ENCODE assay signal across 29 mouse cellular contexts in the genomic region with DNA sequence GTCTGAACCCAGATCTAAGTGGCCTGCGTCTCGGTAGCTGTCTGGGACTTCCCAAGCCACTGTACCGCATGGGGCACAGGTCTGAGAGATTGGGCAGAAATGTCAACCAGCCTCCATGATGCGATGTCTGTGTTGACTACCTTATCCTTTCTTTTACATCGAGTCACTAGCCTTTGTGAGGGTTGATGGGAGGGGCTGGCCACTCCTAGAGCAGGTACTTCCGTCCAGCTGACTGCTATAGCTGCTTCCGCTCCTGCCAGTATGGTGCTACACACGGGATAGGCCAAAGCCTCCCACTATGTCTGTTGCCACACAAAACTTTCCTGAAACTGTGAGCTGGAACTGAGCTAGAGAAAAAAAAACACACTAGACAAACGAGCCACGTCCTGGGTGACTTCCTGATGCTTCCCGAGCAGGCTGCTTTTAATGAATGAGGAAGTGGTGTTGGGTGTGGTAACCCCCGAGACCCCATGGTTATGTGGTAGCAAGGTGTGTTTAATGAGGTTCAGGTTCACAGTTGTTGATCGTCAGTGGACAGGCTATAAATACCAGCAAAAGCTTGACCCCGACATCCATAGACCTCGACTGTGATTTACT. TPM values are rescaled to one million over a fixed set of nuclear protein-coding genes. Genes with fewer than 3 reads are reported as not detected.
A peak's percentile ranks its signal among the peaks of the same experiment; 100 is the strongest.
DNase-seq lines count a peak whose midpoint lies in the region; ATAC-seq and TF ChIP-seq lines count a peak whose summit lies in the region.
"Had no signal": no experiment of that assay in that cellular context is flagged by ENCODE, and none has a peak within 500 bp of the region (broad histone marks: within the 10 kb centered on the region; RNA-seq: fewer than 3 reads in every experiment).

No protein-coding gene starts in this region.

- H3K4me3 ChIP-seq in midbrain, embryonic 11.5 days (ENCODE audit: low read depth, low read length): no peak overlapping the region
- H3K4me3 ChIP-seq in midbrain, embryonic 10.5 days: no peak overlapping the region
- H3K4me3 ChIP-seq in CH12.LX (replicated peaks in 1 of 3; ENCODE audit: low read depth in 2 of 3, low read length in 2 of 3, poor library complexity in 1 of 3): no peak overlapping the region
- H3K4me3 ChIP-seq in stomach, embryonic 15.5 days (replicated peaks): no peak overlapping the region
- no peak overlapping the region for H3K4me3 ChIP-seq in hindbrain, embryonic 10.5 days
- H3K4me3 ChIP-seq in midbrain, embryonic 15.5 days: no peak overlapping the region
- H3K4me3 ChIP-seq in hindbrain, embryonic 14.5 days (replicated peaks; ENCODE audit: low read length): no peak overlapping the region
- H3K4me3 ChIP-seq: embryonic facial prominence, embryonic 10.5 days; heart, embryonic 10.5 days; layer of hippocampus, adult 2 months; limb, embryonic 13.5 days; liver, embryonic 12.5 days; midbrain, embryonic 13.5 days; neural tube, embryonic 12.5 days had no signal

- no peak overlapping the region for H3K4me2 ChIP-seq in midbrain, embryonic 11.5 days
- H3K4me2 ChIP-seq in CH12.LX (ENCODE audit: insufficient read depth, low read depth, poor library complexity, severe bottlenecking): 0 out of 2 replicates have a peak overlapping the region, but pooled peaks have one; percentile 0
- no peak overlapping the region for H3K4me2 ChIP-seq in stomach, embryonic 15.5 days
- H3K4me2 ChIP-seq in midbrain, embryonic 15.5 days: no peak overlapping the region
- no peak overlapping the region for H3K4me2 ChIP-seq in hindbrain, embryonic 14.5 days (replicated peaks)
- H3K4me2 ChIP-seq: limb, embryonic 13.5 days; liver, embryonic 12.5 days; midbrain, embryonic 13.5 days; neural tube, embryonic 12.5 days had no signal

- WGBS in midbrain, embryonic 11.5 days: 86% methylated on average over 15 of the region's 15 CpGs
- 80% methylated on average over 15 of the region's 15 CpGs for WGBS in midbrain, embryonic 10.5 days
- WGBS in stomach, embryonic 15.5 days: 58% methylated on average over 15 of the region's 15 CpGs
- 84% methylated on average over 15 of the region's 15 CpGs for WGBS in hindbrain, embryonic 10.5 days
- 80% methylated on average over 15 of the region's 15 CpGs for WGBS in midbrain, embryonic 15.5 days
- 85% methylated on average over 15 of the region's 15 CpGs for WGBS in hindbrain, embryonic 14.5 days

- no peak for TF ChIP-seq POLR2A in CH12.LX (IDR thresholded peaks at IDR 0.05; ENCODE audit: low read depth, low read length)

- H3K9me3 ChIP-seq in midbrain, embryonic 11.5 days (ENCODE audit: control insufficient read depth, low read length): no peaks in the 10 kb centered on the region
- no peaks in the 10 kb centered on the region for H3K9me3 ChIP-seq in midbrain, embryonic 10.5 days (replicated peaks)
- peaks cover 15% of the 10 kb centered on the region for H3K9me3 ChIP-seq in CH12.LX (replicated peaks; ENCODE audit: low read length)
- no peaks in the 10 kb centered on the region for H3K9me3 ChIP-seq in stomach, embryonic 15.5 days
- no peaks in the 10 kb centered on the region for H3K9me3 ChIP-seq in hindbrain, embryonic 10.5 days
- no peaks in the 10 kb centered on the region for H3K9me3 ChIP-seq in midbrain, embryonic 15.5 days
- no peaks in the 10 kb centered on the region for H3K9me3 ChIP-seq in hindbrain, embryonic 14.5 days (ENCODE audit: control insufficient read depth, low read length)
- H3K9me3 ChIP-seq: embryonic facial prominence, embryonic 10.5 days; heart, embryonic 10.5 days; limb, embryonic 13.5 days; liver, embryonic 12.5 days; midbrain, embryonic 13.5 days; neural tube, embryonic 12.5 days had no signal

- no peaks in the 10 kb centered on the region for H3K79me2 ChIP-seq in CH12.LX (replicated peaks; ENCODE audit: control insufficient read depth, extremely low read depth, insufficient read depth, poor library complexity, severe bottlenecking)

- no peaks in the 10 kb centered on the region for H3K27me3 ChIP-seq in midbrain, embryonic 11.5 days (ENCODE audit: control insufficient read depth, insufficient read depth, low read length)
- H3K27me3 ChIP-seq in midbrain, embryonic 10.5 days (ENCODE audit: low read depth, poor library complexity, severe bottlenecking): no peaks in the 10 kb centered on the region
- peaks cover 4% of the 10 kb centered on the region for H3K27me3 ChIP-seq in CH12.LX (replicated peaks)
- no peaks in the 10 kb centered on the region for H3K27me3 ChIP-seq in stomach, embryonic 15.5 days (replicated peaks)
- H3K27me3 ChIP-seq in hindbrain, embryonic 10.5 days (ENCODE audit: insufficient read depth, poor library complexity, severe bottlenecking): no peaks in the 10 kb centered on the region
- H3K27me3 ChIP-seq in midbrain, embryonic 15.5 days (replicated peaks): no peaks in the 10 kb centered on the region
- no peaks in the 10 kb centered on the region for H3K27me3 ChIP-seq in hindbrain, embryonic 14.5 days (ENCODE audit: control insufficient read depth, insufficient read depth, low read length)
- H3K27me3 ChIP-seq: limb, embryonic 13.5 days; midbrain, embryonic 13.5 days; neural tube, embryonic 12.5 days had no signal

- no peak overlapping the region for H3K9ac ChIP-seq in midbrain, embryonic 11.5 days (ENCODE audit: low read length)
- H3K9ac ChIP-seq in CH12.LX (ENCODE audit: insufficient read depth, low read depth): no peak overlapping the region
- H3K9ac ChIP-seq in stomach, embryonic 15.5 days: no peak overlapping the region
- H3K9ac ChIP-seq in midbrain, embryonic 15.5 days: no peak overlapping the region
- no peak overlapping the region for H3K9ac ChIP-seq in hindbrain, embryonic 14.5 days
- H3K9ac ChIP-seq: forebrain, postnatal 0 days; limb, embryonic 13.5 days; liver, embryonic 12.5 days; midbrain, embryonic 13.5 days; neural tube, embryonic 12.5 days had no signal

- H3K27ac ChIP-seq in midbrain, embryonic 11.5 days (ENCODE audit: low read depth, low read length): no peak overlapping the region
- H3K27ac ChIP-seq in midbrain, embryonic 10.5 days (replicated peaks): no peak overlapping the region
- H3K27ac ChIP-seq in CH12.LX (ENCODE audit: insufficient read depth, low read depth): no peak overlapping the region
- H3K27ac ChIP-seq in stomach, embryonic 15.5 days: no peak overlapping the region
- no peak overlapping the region for H3K27ac ChIP-seq in hindbrain, embryonic 10.5 days
- H3K27ac ChIP-seq in midbrain, embryonic 15.5 days: no peak overlapping the region
- no peak overlapping the region for H3K27ac ChIP-seq in hindbrain, embryonic 14.5 days
- H3K27ac ChIP-seq: embryonic facial prominence, embryonic 10.5 days; heart, embryonic 10.5 days; layer of hippocampus, adult 2 months; limb, embryonic 13.5 days; liver, embryonic 12.5 days; macrophage; midbrain, embryonic 13.5 days; neural tube, embryonic 12.5 days had no signal

- peak; percentile 45 for DNase-seq in midbrain, embryonic 11.5 days (ENCODE audit: low spot score, missing footprints)
- DNase-seq in midbrain, embryonic 10.5 days (ENCODE audit: low spot score): no peak
- no peak for DNase-seq in CH12.LX (ENCODE audit: extremely low read depth)
- no peak for DNase-seq in hindbrain, embryonic 10.5 days (ENCODE audit: low spot score)
- DNase-seq in hindbrain, embryonic 14.5 days (ENCODE audit: low spot score): no peak
- DNase-seq: adrenal gland, postnatal 25 days; cerebellum, adult 9-10 months; forebrain, postnatal 0 days; heart, postnatal 4 days; kidney, postnatal 25 days; lung, adult 2 months; right cerebral cortex, postnatal 4 days; thymus, postnatal 4 days had no signal

- ATAC-seq in midbrain, embryonic 11.5 days (ENCODE audit: low FRiP score): no peak
- ATAC-seq in inflammation-experienced regulatory T-cells, adult 6 months: peak; percentile 58
- ATAC-seq in stomach, embryonic 15.5 days (ENCODE audit: insufficient read depth, low FRiP score, low read depth): 0 out of 2 replicates have a peak, but pooled peaks have one; percentile 31
- ATAC-seq in midbrain, embryonic 15.5 days (replicated peaks): no peak
- ATAC-seq in hindbrain, embryonic 14.5 days (ENCODE audit: low FRiP score): no peak
- ATAC-seq: forebrain, postnatal 0 days; hindbrain, embryonic 16.5 days; intestine, postnatal 0 days; liver, embryonic 12.5 days; midbrain, embryonic 13.5 days had no signal

- in situ Hi-C loops in CH12.LX (cut with MboI; ENCODE audit: low pct_ligation_motif_present, low pct_unique_long_range_greater_than_20kb, low sequenced_read_pairs): no loop called here

- no peak for TF ChIP-seq RAD21 in CH12.LX (IDR thresholded peaks at IDR 0.05; ENCODE audit: low read depth, low read length)

- H3K4me1 ChIP-seq in midbrain, embryonic 11.5 days (ENCODE audit: control insufficient read depth, insufficient read depth, low read length): no peaks in the 10 kb centered on the region
- 0 out of 2 replicates have a peak, but pooled peaks cover under 1% of the 10 kb centered on the region for H3K4me1 ChIP-seq in midbrain, embryonic 10.5 days
- H3K4me1 ChIP-seq in CH12.LX (ENCODE audit: control insufficient read depth in 1 of 2, insufficient read depth in 2 of 2): peaks cover 19 to 72% of the 10 kb centered on the region in 2 experiments
- H3K4me1 ChIP-seq in stomach, embryonic 15.5 days: no peaks in the 10 kb centered on the region
- peaks cover 2% of the 10 kb centered on the region for H3K4me1 ChIP-seq in hindbrain, embryonic 10.5 days (replicated peaks)
- H3K4me1 ChIP-seq in midbrain, embryonic 15.5 days: no peaks in the 10 kb centered on the region
- no peaks in the 10 kb centered on the region for H3K4me1 ChIP-seq in hindbrain, embryonic 14.5 days (replicated peaks; ENCODE audit: control insufficient read depth, insufficient read depth, low read length)
- H3K4me1 ChIP-seq: limb, embryonic 13.5 days; liver, embryonic 12.5 days; midbrain, embryonic 13.5 days; neural tube, embryonic 12.5 days had no signal

- dilution Hi-C loops in CH12.LX (cut with MboI; ENCODE audit: extremely low pct_ligation_motif_present, extremely low pct_unique_long_range_greater_than_20kb, low sequenced_read_pairs): no loop called here

- no peaks in the 10 kb centered on the region for H3K36me3 ChIP-seq in midbrain, embryonic 11.5 days (ENCODE audit: control insufficient read depth, insufficient read depth, low read length)
- no peaks in the 10 kb centered on the region for H3K36me3 ChIP-seq in midbrain, embryonic 10.5 days
- H3K36me3 ChIP-seq in CH12.LX (replicated peaks in 1 of 2; ENCODE audit: control insufficient read depth in 1 of 2, insufficient read depth in 1 of 2, low read length in 1 of 2): no peaks in the 10 kb centered on the region
- H3K36me3 ChIP-seq in stomach, embryonic 15.5 days: no peaks in the 10 kb centered on the region
- H3K36me3 ChIP-seq in hindbrain, embryonic 10.5 days: no peaks in the 10 kb centered on the region
- no peaks in the 10 kb centered on the region for H3K36me3 ChIP-seq in midbrain, embryonic 15.5 days (replicated peaks)
- no peaks in the 10 kb centered on the region for H3K36me3 ChIP-seq in hindbrain, embryonic 14.5 days (replicated peaks; ENCODE audit: control insufficient read depth, insufficient read depth)
- H3K36me3 ChIP-seq: embryonic facial prominence, embryonic 10.5 days; heart, embryonic 10.5 days; limb, embryonic 13.5 days; liver, embryonic 12.5 days; midbrain, embryonic 13.5 days; neural tube, embryonic 12.5 days had no signal

- no peak for TF ChIP-seq CTCF in CH12.LX (conservative IDR thresholded peaks at IDR 0.05 in 1 of 2, IDR thresholded peaks at IDR 0.05 in 1 of 2; ENCODE audit: low read depth in 2 of 2, low read length in 2 of 2)

- TF ChIP-seq EP300 in CH12.LX (IDR thresholded peaks at IDR 0.05; ENCODE audit: low read length): no peak

RNA-seq across cellular contexts. Expression of a gene that starts 2.1 kb away (rescaled TPM):
- polyA plus RNA-seq in midbrain, embryonic 11.5 days (2014; fragmentation: Nextera tagmentation; extraction: Ambion mirVana): 0.11 TPM in 1 of 2 replicates, not detected in the other
- polyA plus RNA-seq in midbrain, embryonic 10.5 days (2016; fragmentation: Nextera tagmentation; extraction: Ambion mirVana): not detected in 2 replicates
- total RNA-seq in CH12.LX (2012; rRNA removed) (1.5 and 1.8 TPM in 2 replicates), CH12.LX (2014; rRNA removed) (4.1 and 5.2 TPM in 2 replicates)
- 8.0 TPM in 2 replicates for polyA plus RNA-seq in CH12.LX (2012; ENCODE audit: insufficient read length, low read depth)
- 100 to 1,000 TPM in 2 of 3 experiments, 10 to 100 TPM in 1; 42.1 to 112 (median 100) TPM for polyA plus RNA-seq in inflammation-experienced regulatory T-cells, adult 6 months (2017; shearing (Covaris generic))
- 0.37 and 1.0 TPM in 2 replicates for polyA plus RNA-seq in stomach, embryonic 15.5 days (2015; fragmentation: Nextera tagmentation; extraction: Ambion mirVana)
- polyA plus RNA-seq in hindbrain, embryonic 10.5 days (2016; fragmentation: Nextera tagmentation; extraction: Ambion mirVana): 0.14 TPM in 1 of 2 replicates, not detected in the other
- not detected in 2 replicates for polyA plus RNA-seq in midbrain, embryonic 15.5 days (2015; fragmentation: Nextera tagmentation; extraction: Ambion mirVana)
- polyA plus RNA-seq in hindbrain, embryonic 14.5 days (2014; fragmentation: Nextera tagmentation; extraction: Ambion mirVana): not detected in 2 replicates
- total RNA-seq: adrenal gland, postnatal 25 days; forebrain, postnatal 0 days; gastrocnemius, adult 18-20 months; heart, postnatal 4 days; left cerebral cortex, postnatal 25 days had no signal
- polyA plus RNA-seq: embryonic facial prominence, embryonic 10.5 days; forebrain, postnatal 0 days; heart, embryonic 10.5 days; hindbrain, embryonic 16.5 days; kidney, embryonic 14.5 days; limb, embryonic 13.5 days; liver, embryonic 12.5 days; macrophage; midbrain, embryonic 13.5 days; neural tube, embryonic 12.5 days had no signal

RNA-seq across cellular contexts. Expression of a gene that starts 49.0 kb away (rescaled TPM):
- polyA plus RNA-seq in midbrain, embryonic 11.5 days (2014; fragmentation: Nextera tagmentation; extraction: Ambion mirVana): 100 and 102 TPM in 2 replicates
- polyA plus RNA-seq in midbrain, embryonic 10.5 days (2016; fragmentation: Nextera tagmentation; extraction: Ambion mirVana): 77.0 and 90.5 TPM in 2 replicates
- total RNA-seq in CH12.LX (2012; rRNA removed): 60.4 and 66.7 TPM in 2 replicates
- 232 and 250 TPM in 2 replicates for total RNA-seq in CH12.LX (2014; rRNA removed)
- polyA plus RNA-seq in CH12.LX (2012; ENCODE audit: insufficient read length, low read depth): 75.4 and 77.4 TPM in 2 replicates
- polyA plus RNA-seq in inflammation-experienced regulatory T-cells, adult 6 months (2017; shearing (Covaris generic)): 100 to 1,000 TPM; 178 to 199 (median 188) TPM
- polyA plus RNA-seq in stomach, embryonic 15.5 days (2015; fragmentation: Nextera tagmentation; extraction: Ambion mirVana): 195 TPM in 2 replicates
- polyA plus RNA-seq in hindbrain, embryonic 10.5 days (2016; fragmentation: Nextera tagmentation; extraction: Ambion mirVana): 79.5 and 106 TPM in 2 replicates
- 263 and 274 TPM in 2 replicates for polyA plus RNA-seq in midbrain, embryonic 15.5 days (2015; fragmentation: Nextera tagmentation; extraction: Ambion mirVana)
- 380 and 389 TPM in 2 replicates for polyA plus RNA-seq in hindbrain, embryonic 14.5 days (2014; fragmentation: Nextera tagmentation; extraction: Ambion mirVana)

Comparison
In these comparisons a context has a peak if more than half of its experiments do, and no peak if none do; other contexts are left out.
1. ATAC-seq: peak in inflammation-experienced regulatory T-cells, adult 6 months (single experiment) and stomach, embryonic 15.5 days (single experiment); none in midbrain, embryonic 11.5 days (single experiment), midbrain, embryonic 15.5 days (single experiment) and hindbrain, embryonic 14.5 days (single experiment).